Mouse (Mus musculus) heart, adult 9 months (tissue): ENCODE results near the gene Iqsec1.

Experiments used
- DNase-seq, 2 experiments: peaks; one replicate each; pipeline ENCODE4 v3.0.0; 2022; ENCODE audit warnings: low spot score in 2 of 2

The Iqsec1 gene

DNA sequence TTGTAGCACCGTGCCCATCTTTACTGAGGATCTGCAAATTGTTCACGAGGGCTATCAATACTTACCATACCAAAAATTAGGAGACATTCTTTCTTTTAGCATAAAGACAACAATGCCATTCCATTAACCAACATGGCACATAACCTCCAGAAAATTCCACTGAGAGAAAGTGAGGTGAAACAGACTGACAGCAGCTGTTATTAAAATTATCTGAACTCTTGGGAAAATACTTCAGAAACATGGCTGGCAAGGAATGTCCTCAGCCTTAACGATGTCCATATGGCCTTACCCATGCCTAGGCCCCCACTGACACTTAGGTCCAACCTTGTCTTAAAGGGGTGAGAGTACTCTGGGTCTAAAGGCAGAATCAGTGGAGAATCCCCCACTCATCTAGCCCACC, 260.7 kb downstream of the Iqsec1 start:
- DNase-seq = no peak

DNA sequence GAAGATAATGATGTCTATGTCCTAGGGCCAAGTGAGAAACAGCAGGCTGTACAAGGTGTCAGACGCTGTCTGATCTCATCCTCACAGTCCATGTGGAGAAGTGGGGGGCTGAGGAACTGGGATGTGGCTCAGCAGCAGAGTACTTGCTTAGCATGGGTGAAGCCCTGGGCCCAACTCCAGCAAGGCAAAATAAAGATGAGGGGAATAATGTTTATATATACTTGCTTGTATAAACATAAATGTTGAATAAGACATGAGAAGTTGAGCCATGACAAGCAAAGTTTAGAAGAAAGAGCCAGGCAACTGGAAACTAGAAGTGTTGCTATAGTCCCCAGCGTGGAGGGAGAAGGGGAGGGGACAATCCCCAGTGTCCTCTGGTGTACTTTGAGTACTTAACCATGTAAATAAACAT, 261.8 kb downstream of the Iqsec1 start:
- no peak for DNase-seq

DNA sequence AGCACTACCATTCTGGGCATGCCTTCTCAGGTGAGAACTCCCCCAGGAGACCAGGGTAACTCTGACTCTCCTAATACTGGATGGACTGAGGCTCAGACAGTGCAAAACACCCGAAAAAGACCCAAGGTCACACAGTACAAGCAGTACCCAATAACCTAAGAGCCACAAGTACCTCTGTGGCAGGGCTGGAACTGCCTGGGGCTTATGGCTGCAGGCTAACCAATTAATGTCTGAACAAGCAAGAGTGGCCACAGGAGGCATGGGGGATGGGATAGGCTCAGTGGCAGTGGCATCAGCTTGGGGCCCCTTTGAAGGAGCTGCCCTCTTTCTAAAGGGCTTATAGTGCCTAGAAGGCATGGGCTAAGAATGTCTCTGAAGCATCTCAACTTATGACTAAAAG, 263.0 kb downstream of the Iqsec1 start:
- DNase-seq = no peak

DNA sequence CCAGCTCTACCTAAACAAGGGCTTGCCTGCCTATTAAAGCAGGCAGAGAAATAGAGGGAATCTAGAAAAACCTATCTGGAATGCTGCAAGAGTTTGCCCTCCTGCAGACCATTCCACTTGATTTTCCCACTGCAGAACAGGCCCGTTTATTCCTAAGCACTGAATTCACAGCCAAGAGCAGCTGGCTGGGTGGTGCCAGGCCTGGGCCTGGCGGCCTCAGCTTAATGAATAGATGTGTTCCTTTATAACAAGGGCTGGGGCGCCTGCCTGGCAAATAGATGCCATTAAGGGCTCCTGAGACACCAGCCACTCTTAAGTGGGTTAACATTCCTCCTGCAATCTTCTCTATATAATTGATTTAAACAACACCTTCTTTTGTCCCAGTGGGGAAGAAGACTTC, 265.5 kb downstream of the Iqsec1 start:
- no peak for DNase-seq

DNA sequence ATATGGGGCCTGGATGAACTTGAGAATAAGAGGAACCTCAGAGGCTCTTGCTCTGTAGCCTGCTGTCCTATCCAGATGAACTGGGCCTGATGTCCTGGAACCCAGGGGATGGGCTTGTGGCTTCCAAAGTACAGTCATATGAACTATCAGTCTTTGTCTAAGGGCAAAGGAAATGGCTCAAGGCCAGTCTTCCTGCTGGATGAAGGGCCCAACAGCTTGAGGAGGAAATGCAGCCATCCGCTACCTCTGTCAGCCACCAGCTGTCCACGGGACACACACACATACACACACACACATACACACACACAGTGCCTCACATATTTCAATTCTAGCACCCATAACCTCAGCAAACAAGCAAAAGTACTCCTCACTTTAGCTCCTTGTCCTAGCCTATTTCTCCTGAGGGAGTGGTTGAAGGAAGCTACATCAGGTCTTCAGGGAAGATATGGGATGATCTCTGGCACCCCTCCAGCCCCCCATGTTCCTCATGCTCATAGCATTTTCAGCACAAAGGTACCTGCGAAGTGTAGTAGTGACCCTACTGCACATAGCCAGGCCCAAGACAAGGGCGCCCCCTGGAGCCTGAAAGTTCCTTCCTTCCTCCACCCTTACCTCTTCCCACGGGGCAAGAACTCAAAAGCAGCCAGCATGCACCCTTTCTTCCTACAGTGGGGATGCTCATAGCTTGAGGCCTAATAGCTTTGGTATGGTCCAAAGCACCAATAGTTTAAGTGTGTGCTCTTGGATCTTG, 267.3 kb downstream of the Iqsec1 start:
- peak; percentile 62 to 81 for DNase-seq

DNA sequence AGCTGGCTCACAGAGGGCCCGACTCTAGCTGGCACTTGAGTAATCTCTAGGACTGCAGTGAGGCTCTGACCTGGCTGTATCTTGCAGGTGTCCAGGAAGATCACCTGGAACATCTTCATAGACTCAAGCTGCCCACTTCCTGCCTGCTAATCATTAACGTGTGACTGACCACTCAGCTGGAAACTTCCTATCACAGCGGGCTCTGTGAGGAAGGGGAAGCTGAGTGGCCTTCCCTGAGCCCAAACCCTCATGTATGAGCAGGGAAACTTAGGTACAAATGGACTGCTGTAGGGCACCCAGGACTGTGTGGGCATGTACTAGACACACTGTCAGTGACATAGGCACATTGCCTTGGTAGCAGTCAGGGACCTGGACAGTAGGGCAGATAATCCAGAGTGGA, 268.3 kb downstream of the Iqsec1 start:
- DNase-seq = no peak

DNA sequence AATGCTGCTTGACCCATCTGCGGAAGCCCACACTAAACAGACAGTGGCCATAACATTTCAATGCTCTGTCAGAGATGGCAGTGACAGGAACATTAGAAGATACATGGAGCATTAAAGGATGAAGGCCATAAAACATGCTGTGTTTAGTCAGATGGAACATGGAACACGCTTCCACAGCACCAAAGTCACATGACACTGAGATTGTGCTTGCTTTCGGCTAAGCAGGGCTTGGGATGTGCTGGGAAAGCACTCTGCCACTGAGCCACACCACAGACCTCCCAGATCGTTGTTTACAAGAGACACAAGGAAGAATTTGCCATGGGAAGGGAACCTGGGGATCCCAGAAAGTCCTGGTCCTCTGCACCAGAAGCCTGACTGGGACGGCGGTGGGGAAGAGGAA, 269.1 kb downstream of the Iqsec1 start:
- DNase-seq = no peak

DNA sequence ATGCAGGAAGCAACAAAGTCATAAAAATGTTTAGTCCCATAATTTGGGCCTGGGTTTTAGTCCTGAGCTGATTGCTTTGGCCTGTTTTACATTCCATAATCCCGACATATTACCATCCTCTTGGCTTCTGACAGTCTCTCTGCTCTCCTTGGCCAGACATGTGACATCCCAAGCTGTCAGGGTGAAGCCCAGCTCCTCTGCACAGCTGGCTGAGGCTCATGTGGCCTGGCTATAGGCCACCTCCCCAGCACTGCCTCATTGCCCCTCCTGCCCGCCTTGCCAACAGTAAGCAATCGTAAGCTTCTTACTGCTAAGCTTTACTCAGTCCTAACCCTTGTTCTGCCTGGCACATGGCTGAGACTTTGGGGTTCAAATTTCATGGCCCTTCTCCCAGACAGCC, 270.0 kb downstream of the Iqsec1 start:
- no peak for DNase-seq

DNA sequence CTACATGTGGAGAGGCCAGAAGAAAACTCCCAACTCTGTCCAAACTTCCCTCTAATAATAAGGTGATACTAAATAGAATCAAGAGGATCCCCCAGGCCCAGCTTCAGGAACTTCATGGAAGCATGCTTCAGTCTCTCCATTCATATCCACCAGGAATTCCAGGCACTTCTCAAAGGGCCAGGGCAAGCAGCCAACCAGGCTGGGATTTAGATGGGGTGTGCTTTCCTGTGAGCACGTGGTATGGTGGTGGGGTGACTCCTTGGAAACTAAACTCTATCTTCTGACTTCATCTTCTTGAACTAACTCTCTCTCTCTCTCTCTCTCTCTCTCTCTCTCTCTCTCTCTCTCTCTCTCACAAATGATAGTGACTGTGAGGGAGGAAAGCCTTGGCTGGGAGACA, 270.8 kb downstream of the Iqsec1 start:
- peak; percentile 69 to 70 for DNase-seq

DNA sequence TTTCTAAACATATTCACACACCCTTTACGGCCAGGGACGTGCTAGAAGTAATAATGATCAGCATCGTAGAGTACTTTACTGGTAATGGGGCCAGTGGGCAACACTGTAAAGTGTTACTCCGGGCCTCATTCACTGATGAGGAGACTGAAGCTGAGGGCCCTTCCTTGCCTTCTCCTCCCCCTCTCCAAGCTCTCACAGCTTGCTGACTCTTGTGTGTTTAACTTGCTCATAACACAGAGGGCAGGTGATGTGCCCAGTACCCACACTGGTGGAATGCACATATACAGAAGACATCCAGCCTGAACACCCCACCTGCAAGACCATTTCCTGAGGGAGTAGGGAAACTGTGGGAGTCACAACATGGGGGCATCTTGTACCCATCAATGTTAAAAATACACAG, 271.6 kb downstream of the Iqsec1 start:
- no peak for DNase-seq

DNA sequence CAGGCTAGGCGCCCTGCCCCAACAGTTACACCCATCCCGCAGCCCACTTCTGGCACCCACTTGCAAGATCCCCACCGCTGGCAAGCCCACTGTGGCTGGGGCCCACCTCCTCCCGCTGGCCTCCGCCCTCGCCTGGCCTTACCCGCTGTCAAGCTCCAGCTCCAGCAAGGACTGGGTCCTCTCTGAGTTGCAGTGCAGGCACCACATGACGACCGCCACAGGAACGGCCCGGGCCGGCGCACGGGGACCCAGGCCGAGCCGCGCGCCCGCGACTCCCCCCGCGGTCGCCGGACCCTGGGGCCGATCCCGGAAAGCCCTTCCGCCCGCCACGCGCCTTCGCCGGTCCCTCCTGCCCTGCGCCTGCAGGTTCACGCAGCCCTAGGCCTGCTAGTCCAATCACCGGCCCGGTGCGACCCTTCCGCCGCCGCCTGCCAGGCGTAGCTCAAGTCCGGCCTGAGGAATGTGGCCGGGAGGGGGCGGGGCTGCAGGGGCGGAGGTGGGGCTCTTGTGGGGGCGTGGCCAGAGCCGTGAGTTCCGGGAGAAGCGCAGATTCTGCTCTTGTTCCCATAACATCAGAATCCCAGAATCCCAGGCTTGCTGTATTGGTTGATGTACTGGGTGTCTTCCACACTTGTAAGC, 272.3 kb downstream of the Iqsec1 start:
- peak; percentile 85 to 88 for DNase-seq

DNA sequence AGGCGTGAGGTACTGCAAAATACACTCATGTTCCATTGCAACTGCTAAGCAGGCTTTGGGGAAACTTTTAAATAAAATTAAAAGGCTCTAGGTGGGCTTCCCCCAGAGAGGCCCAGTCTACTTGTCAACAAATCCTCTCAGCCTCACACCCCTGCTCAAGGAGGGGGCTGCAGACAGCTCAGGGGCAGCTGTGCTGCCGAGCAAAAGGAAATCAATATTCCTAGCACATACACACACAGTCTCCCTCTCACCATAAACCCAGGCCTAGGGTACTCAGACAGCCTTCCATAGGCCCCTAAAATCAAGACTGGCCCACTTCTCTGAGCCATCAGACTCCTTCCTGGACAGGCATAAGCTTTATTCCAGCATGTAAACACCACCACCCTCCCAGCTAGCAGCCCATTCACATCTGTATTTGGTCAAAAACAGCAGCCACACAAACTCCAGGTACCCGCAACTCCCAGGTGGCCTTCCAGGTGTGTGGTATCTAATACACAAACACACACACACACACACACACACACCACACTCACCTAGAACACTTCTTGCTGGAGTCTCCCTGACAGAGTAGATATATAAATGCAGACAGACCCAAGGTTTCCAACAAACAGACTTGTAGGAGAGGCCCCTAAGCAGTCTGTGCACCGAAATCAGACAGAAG, 273.1 kb downstream of the Iqsec1 start:
- DNase-seq = no peak

DNA sequence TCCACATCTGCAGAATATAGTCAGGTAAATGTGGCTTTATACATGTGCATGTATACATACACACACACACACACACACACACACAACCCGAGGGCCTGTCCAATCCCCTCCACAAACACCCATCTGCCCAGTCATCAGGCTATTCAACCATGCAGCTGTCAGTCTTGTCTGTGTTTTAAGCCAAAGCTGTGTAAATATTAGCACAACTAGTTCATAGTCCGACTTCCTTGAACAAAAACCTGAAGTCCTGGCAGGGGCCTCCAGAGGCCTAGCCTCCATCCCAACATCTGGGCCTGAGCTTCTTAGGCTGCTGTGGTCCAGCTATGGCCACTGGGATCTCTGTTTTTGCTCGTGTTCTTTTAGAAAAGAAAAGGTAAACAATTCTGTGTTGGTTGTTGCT, 274.8 kb downstream of the Iqsec1 start:
- DNase-seq = no peak

DNA sequence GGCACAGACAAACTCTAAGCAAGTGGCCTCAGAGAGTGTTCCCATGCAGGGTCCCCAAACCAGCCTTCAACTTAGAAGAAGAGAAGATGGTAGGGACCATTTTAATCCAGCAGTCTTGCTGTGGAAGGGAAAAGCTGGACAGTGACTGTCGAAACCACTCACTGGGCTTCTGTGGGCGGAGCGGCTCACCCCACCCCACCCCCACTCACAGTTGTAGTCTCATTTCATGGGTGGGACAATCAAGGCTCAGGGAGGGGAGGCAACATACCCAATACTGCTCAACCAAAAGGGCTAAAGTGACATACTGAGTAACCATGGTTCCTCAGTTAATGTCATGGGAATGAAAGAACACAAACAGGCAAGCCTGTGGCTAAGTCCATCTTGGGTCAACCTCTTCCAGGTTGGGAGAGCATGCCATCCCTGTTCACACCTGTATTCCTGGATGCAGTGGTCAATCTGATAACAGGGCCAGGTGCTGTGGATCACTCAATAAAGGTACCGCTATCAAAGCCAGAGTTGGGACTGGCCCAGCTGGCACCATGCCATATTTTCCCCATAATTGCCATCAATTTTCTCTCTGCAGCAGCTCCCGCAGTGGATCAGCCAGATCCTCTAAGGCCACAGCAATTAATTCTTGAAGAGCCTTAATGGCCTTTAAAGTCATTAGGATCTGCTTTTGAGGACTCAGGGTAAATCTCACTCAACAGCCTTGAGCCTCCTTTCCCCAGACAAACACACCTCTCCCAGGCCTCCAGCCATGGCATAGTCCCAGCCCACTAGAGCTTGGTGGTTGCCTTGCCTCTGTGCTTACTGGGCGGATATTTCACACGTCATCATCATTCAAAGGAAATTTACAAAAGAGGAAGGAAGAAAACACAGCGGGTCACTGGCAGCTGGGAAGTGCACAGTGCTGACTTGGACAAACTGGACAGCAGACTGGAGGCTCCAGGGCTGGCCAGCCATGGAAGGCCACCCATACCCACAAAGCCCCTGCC, 275.7 kb downstream of the Iqsec1 start:
- DNase-seq = peak; percentile 66 to 82

DNA sequence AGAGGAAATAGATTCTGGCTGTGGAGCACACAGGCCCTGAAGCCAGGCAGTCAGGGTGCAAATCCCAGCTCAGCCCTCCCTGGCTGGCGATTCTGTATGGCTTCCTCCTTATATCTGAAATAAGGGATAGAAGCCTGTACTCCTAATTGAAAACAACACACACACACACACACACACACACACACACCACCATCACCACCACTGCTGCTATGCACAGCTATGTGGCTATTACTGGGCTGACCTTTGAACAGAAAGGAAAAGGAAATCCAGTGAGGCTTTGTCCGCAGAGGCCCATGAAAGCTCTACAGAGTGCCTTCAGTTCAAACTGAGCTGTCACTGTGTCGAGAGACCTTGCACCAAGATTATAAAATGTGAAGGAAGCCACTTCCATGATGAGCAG, 276.4 kb downstream of the Iqsec1 start:
- no peak for DNase-seq

DNA sequence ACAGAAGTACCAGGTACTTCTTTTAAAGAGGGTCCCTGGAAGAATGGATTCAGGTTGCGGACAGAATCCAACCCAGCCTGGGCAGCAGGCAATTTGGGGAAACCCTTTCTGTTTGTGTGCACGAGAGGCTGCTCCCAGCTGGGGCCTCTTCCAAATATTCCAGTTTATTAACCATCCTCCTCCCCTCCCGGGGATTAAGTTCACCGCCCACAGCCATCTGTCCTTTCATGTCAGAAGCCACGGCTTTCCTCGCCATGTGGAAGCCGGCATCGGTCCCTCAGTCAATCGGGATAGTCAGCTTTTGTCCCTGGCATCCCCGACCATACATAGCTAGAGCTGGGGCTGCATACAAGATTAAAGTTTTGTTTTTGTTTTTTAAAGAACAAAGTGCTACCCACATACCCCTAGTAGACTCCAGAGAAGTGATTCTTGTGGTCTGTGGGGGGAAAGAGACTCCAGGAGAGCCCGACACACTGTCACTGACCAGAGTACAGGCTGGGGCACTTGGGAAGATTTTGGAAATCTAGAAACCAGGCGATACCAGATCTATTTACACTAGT, 276.9 kb downstream of the Iqsec1 start:
- no peak for DNase-seq

DNA sequence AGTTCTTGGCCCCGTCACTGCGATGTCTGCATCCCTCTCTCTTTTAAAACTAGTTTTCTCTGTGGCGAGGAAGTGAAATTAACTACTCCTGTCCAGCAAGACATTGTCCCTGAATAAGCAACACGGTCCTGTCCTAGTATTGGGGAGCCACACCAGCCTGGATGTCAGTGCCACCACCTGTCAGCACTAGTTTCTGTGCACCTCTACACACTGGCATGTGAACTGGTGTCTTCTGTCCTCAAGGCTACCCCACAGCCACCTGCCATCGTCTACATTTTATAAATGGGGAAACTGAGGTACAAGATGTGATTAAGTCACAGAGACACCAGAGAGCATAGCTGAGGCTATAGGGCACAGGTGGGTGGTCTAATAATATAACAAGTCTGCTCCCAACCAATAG, 277.7 kb downstream of the Iqsec1 start:
- no peak for DNase-seq

DNA sequence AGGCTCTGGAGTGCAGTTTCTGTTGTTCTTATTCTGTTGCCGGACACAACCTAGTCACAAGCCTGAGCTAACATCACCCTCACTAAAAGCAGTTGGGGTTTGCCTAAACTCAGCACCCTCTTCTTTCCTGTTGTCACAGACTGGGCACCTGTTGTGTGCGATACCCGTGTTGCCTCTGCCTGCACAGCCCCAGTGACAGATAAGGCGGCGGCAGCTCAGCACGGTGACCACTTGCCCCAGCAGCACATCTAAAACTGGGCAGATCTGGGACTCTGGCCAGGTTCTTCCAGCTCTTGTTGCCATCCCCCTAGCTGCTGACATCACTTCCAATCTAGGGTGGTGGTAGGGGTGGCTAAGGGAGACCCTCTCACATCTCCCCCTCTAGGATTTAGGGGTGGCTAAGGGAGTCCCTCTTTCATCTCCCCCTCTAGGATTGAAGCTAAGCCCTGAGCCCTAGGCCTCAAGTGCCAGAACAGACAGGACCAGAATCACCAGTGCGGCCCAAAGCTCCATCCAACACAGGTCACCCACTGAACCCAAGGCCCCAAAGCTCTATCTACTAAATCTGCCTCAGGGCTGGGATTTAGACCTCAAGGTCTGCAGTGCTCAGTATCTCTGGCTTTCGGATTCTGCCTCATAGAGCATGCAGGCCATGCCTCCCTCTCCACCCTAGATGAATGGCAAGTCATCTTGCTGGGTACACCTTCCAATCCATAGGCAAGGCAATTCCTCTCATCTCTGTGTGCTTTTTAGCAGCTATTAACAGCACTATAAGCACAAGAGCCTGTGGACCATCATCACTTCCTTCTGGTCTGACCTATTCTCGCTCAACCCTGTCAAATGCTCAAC, 278.3 kb downstream of the Iqsec1 start:
- no peak for DNase-seq

DNA sequence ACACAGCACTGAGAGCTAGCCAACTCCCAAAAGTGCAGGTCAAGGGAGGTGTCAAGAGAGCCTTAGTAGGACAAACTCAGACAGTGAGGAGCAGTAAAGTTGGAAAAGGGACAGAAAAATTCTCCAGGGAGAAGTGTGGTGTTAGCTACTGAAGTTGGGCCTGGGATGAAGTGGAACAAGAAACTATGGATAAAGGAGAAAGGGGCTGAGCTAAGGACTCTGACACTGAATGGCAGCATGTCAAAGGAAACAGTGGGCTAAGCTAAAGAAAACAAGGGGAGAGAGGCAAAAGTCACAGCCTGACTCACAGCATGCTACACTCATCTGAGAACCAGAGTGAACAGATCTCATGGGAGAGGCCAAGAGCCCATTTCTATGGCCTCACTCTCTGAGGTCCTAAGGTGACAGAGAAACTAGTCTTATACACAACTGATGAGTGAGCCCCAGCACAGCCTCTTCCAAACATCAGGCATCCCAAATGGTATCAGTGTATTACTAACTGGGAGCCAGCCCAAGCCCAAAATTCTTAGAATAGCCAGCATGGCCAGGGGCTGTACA, 280.3 kb downstream of the Iqsec1 start:
- no peak for DNase-seq

DNA sequence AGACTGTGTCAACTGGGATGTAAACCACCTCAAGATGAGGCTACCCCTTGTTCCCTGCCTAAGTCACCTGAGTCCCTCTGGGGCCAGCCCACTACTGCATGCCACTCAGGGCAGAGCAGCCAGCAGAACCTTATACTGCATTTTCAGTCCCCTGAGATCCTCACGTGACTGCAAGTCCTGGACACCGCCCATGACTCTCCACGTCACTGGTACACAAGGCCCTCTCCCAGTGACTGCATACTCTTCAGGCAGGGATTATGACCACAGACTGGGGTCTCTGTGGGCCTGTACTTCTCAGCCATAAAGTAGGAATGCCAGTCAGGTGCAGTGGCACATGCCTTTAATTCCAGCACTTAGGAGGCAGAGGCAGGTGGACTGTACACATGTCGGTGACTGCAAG, 281.3 kb downstream of the Iqsec1 start:
- DNase-seq = peak; percentile 59 to 65
